Mouse (Mus musculus) embryonic facial prominence, embryonic 15.5 days (tissue): Measurements from ENCODE around the gene Cadm2. TPM values are rescaled to one million over a fixed set of nuclear protein-coding genes. Genes with fewer than 3 reads are reported as not detected.

Source experiments
- ATAC-seq: fragments of 200-750 bp; cut with Nextera tagmentation; 2 replicates; pipeline ENCODE4 v1.8.0; 2017; ENCODE audit warnings: low read depth, moderate TSS enrichment; ENCODE audit not compliant: insufficient number of reproducible peaks, low FRiP score, low TSS enrichment
- H3K27ac ChIP-seq: fragments of 300-500 bp; sonication (generic); replicated peaks from 2 replicates; pipeline ENCODE4 v1.5.1; 2015; ENCODE audit warnings: mild to moderate bottlenecking, inconsistent platforms
- H3K27me3 ChIP-seq: fragments of 300-500 bp; sonication (generic); 2 replicates; pipeline ENCODE4 v1.6.1; 2015; ENCODE audit warnings: inconsistent platforms
- H3K36me3 ChIP-seq: fragments of 300-500 bp; sonication (generic); 2 replicates; pipeline ENCODE4 v1.6.1; 2015; ENCODE audit warnings: mild to moderate bottlenecking, inconsistent platforms
- H3K4me1 ChIP-seq: fragments of 300-500 bp; sonication (generic); 2 replicates; pipeline ENCODE4 v1.6.1; 2015; ENCODE audit warnings: inconsistent platforms
- H3K4me2 ChIP-seq: fragments of 300-500 bp; sonication (generic); replicated peaks from 2 replicates; pipeline ENCODE4 v1.6.1; 2015; ENCODE audit warnings: mild to moderate bottlenecking, inconsistent platforms
- H3K4me3 ChIP-seq: fragments of 300-500 bp; sonication (generic); replicated peaks from 2 replicates; pipeline ENCODE4 v1.5.1; 2015; ENCODE audit warnings: mild to moderate bottlenecking, inconsistent platforms
- H3K9ac ChIP-seq: fragments of 300-500 bp; sonication (generic); 2 replicates; pipeline ENCODE4 v1.6.1; 2015; ENCODE audit warnings: inconsistent platforms
- H3K9me3 ChIP-seq: fragments of 300-500 bp; sonication (generic); replicated peaks from 2 replicates; pipeline ENCODE4 v1.6.1; 2016; ENCODE audit warnings: inconsistent platforms
- whole genome bisulfite sequencing: fragments of 180-500 bp; shearing (Covaris S2); methylation state at CpG from one replicate; pipeline ENCODE4 v1.1.7; 2015; 5-methylcytosine and 5-hydroxymethylcytosine counted together
- polyA plus RNA-seq: library from polyadenylated mRNA; unstranded; fragments of >200 nt; fragmentation: Nextera tagmentation; extraction: Ambion mirVana; gene quantifications from 2 replicates; pipeline ENCODE4 v1.2.1, GENCODE M21; 2015

Cadm2 gene
- polyA plus RNA-seq, 1 experiment from 2014 or later = 3.6 TPM

GRCm38 (mm10) chr16:67124811-67125210 lies 495.9 kb downstream of the Cadm2 start:
- no peak for ATAC-seq
- WGBS = 53% methylated on average over 4 of the region's 4 CpGs
- H3K4me3 ChIP-seq = no peak overlapping the region
- no peak overlapping the region for H3K9ac ChIP-seq
- no peak overlapping the region for H3K4me2 ChIP-seq
- H3K4me1 ChIP-seq = no peaks in the 10 kb centered on the region
- no peak overlapping the region for H3K27ac ChIP-seq
- H3K27me3 ChIP-seq = no peaks in the 10 kb centered on the region
- no peaks in the 10 kb centered on the region for H3K36me3 ChIP-seq
- H3K9me3 ChIP-seq = no peaks in the 10 kb centered on the region

GRCm38 (mm10) chr16:67122532-67122931 lies 498.2 kb downstream of the Cadm2 start:
- Histone ChIP-seq H3K4me2 (no peak overlapping the region), H3K9me3 (no peaks in the 10 kb centered on the region), H3K27me3 (no peaks in the 10 kb centered on the region), H3K4me1 (no peaks in the 10 kb centered on the region), H3K9ac (no peak overlapping the region), H3K4me3 (no peak overlapping the region), H3K36me3 (no peaks in the 10 kb centered on the region), H3K27ac (no peak overlapping the region)
- ATAC-seq = no peak
- 54% methylated on average over 5 of the region's 5 CpGs for WGBS

- H3K27ac ChIP-seq = no peak overlapping the region
- H3K4me2 ChIP-seq = no peak overlapping the region
- 85% methylated on average over 3 of the region's 3 CpGs for WGBS
- no peak for ATAC-seq
- H3K4me1 ChIP-seq = no peaks in the 10 kb centered on the region
- no peak overlapping the region for H3K4me3 ChIP-seq
- no peak overlapping the region for H3K9ac ChIP-seq
- H3K27me3 ChIP-seq = no peaks in the 10 kb centered on the region
- no peaks in the 10 kb centered on the region for H3K9me3 ChIP-seq
- H3K36me3 ChIP-seq = no peaks in the 10 kb centered on the region
Measured at GRCm38 (mm10) chr16:67121781-67122180, 498.9 kb downstream of the Cadm2 start.

GRCm38 (mm10) chr16:67106478-67107061 lies 514.1 kb downstream of the Cadm2 start:
- Histone ChIP-seq H3K4me1 (no peaks in the 10 kb centered on the region), H3K9ac (no peak overlapping the region), H3K27me3 (no peaks in the 10 kb centered on the region), H3K9me3 (no peaks in the 10 kb centered on the region), H3K36me3 (no peaks in the 10 kb centered on the region), H3K27ac (no peak overlapping the region), H3K4me2 (no peak overlapping the region), H3K4me3 (no peak overlapping the region)
- ATAC-seq = no peak
- 25% methylated on average over 8 of the region's 8 CpGs for WGBS

GRCm38 (mm10) chr16:67096706-67097105 lies 524.0 kb downstream of the Cadm2 start:
- no peak overlapping the region for H3K9ac ChIP-seq
- 64% methylated on average over 6 of the region's 6 CpGs for WGBS
- H3K4me2 ChIP-seq = no peak overlapping the region
- no peaks in the 10 kb centered on the region for H3K4me1 ChIP-seq
- no peak for ATAC-seq
- H3K27me3 ChIP-seq = no peaks in the 10 kb centered on the region
- no peak overlapping the region for H3K27ac ChIP-seq
- no peaks in the 10 kb centered on the region for H3K36me3 ChIP-seq
- H3K4me3 ChIP-seq = no peak overlapping the region
- H3K9me3 ChIP-seq = no peaks in the 10 kb centered on the region

GRCm38 (mm10) chr16:67095916-67096315 lies 524.8 kb downstream of the Cadm2 start:
- H3K4me2 ChIP-seq = no peak overlapping the region
- H3K9me3 ChIP-seq = no peaks in the 10 kb centered on the region
- H3K36me3 ChIP-seq = no peaks in the 10 kb centered on the region
- no peak overlapping the region for H3K27ac ChIP-seq
- H3K9ac ChIP-seq = no peak overlapping the region
- no peaks in the 10 kb centered on the region for H3K4me1 ChIP-seq
- no peak for ATAC-seq
- H3K27me3 ChIP-seq = no peaks in the 10 kb centered on the region
- 86% methylated on average over 4 of the region's 4 CpGs for WGBS
- H3K4me3 ChIP-seq = no peak overlapping the region

- H3K9ac ChIP-seq = no peak overlapping the region
- ATAC-seq = no peak
- H3K36me3 ChIP-seq = no peaks in the 10 kb centered on the region
- no peaks in the 10 kb centered on the region for H3K4me1 ChIP-seq
- H3K4me3 ChIP-seq = no peak overlapping the region
- no peaks in the 10 kb centered on the region for H3K27me3 ChIP-seq
- no peak overlapping the region for H3K27ac ChIP-seq
- H3K9me3 ChIP-seq = no peaks in the 10 kb centered on the region
- H3K4me2 ChIP-seq = no peak overlapping the region
- 68% methylated on average over 3 of the region's 3 CpGs for WGBS
Measured at GRCm38 (mm10) chr16:67089747-67090146, 531.0 kb downstream of the Cadm2 start.

- Histone ChIP-seq H3K36me3 (no peaks in the 10 kb centered on the region), H3K27ac (no peak overlapping the region), H3K9ac (no peak overlapping the region), H3K4me1 (no peaks in the 10 kb centered on the region), H3K9me3 (no peaks in the 10 kb centered on the region), H3K4me2 (no peak overlapping the region), H3K4me3 (no peak overlapping the region), H3K27me3 (no peaks in the 10 kb centered on the region)
- 80% methylated on average over 2 of the region's 2 CpGs for WGBS
- ATAC-seq = no peak
Measured at GRCm38 (mm10) chr16:67079318-67079717, 541.4 kb downstream of the Cadm2 start.

- Histone ChIP-seq H3K9me3 (no peaks in the 10 kb centered on the region), H3K4me2 (no peak overlapping the region), H3K27me3 (no peaks in the 10 kb centered on the region), H3K4me1 (no peaks in the 10 kb centered on the region), H3K4me3 (no peak overlapping the region), H3K9ac (no peak overlapping the region), H3K36me3 (no peaks in the 10 kb centered on the region), H3K27ac (no peak overlapping the region)
- WGBS = 51% methylated on average over 7 of the region's 7 CpGs
- no peak for ATAC-seq
Measured at GRCm38 (mm10) chr16:67076169-67076895, 544.4 kb downstream of the Cadm2 start.

- no peaks in the 10 kb centered on the region for H3K9me3 ChIP-seq
- H3K4me3 ChIP-seq = no peak overlapping the region
- no peaks in the 10 kb centered on the region for H3K4me1 ChIP-seq
- no peaks in the 10 kb centered on the region for H3K27me3 ChIP-seq
- no peak overlapping the region for H3K9ac ChIP-seq
- no peak for ATAC-seq
- H3K27ac ChIP-seq = no peak overlapping the region
- 17% methylated on average over 1 of the region's 1 CpGs for WGBS
- H3K36me3 ChIP-seq = no peaks in the 10 kb centered on the region
- H3K4me2 ChIP-seq = no peak overlapping the region
Measured at GRCm38 (mm10) chr16:67068461-67068860, 552.2 kb downstream of the Cadm2 start.

GRCm38 (mm10) chr16:67030918-67031317 lies 589.8 kb downstream of the Cadm2 start:
- Histone ChIP-seq H3K4me2 (no peak overlapping the region), H3K36me3 (no peaks in the 10 kb centered on the region), H3K4me3 (no peak overlapping the region), H3K4me1 (no peaks in the 10 kb centered on the region), H3K9me3 (no peaks in the 10 kb centered on the region), H3K9ac (no peak overlapping the region), H3K27me3 (no peaks in the 10 kb centered on the region), H3K27ac (no peak overlapping the region)
- ATAC-seq = no peak
- WGBS = 71% methylated on average over 5 of the region's 5 CpGs

GRCm38 (mm10) chr16:67019856-67020255 lies 600.9 kb downstream of the Cadm2 start:
- no peak for ATAC-seq
- H3K4me2 ChIP-seq = no peak overlapping the region
- H3K27me3 ChIP-seq = no peaks in the 10 kb centered on the region
- no peak overlapping the region for H3K9ac ChIP-seq
- 85% methylated on average over 1 of the region's 1 CpGs for WGBS
- no peaks in the 10 kb centered on the region for H3K36me3 ChIP-seq
- H3K27ac ChIP-seq = no peak overlapping the region
- H3K9me3 ChIP-seq = no peaks in the 10 kb centered on the region
- H3K4me3 ChIP-seq = no peak overlapping the region
- no peaks in the 10 kb centered on the region for H3K4me1 ChIP-seq
